Mouse (Mus musculus): ENCODE measurements around the gene Elane.

The Elane gene

GRCm38 (mm10) chr10:79857452-79857811 is 28.6 kb upstream of the Elane start:
- in situ Hi-C loops (cut with MboI, MseI): loop anchor here (10.0 kb wide), 1 partner anchor 1317 kb away; the partner anchor contains the start of gene Eef2

- in situ Hi-C loops (cut with MboI, MseI): loop anchor here (10.0 kb wide), 1 partner anchor 1317 kb away; the partner anchor contains the start of gene Eef2
Observed at GRCm38 (mm10) chr10:79857894-79858293, 28.2 kb upstream of the Elane start.

GRCm38 (mm10) chr10:79858416-79859074 is 27.5 kb upstream of the Elane start:
- in situ Hi-C loops (cut with MboI, MseI): loop anchor here (10.0 kb wide), 1 partner anchor 1316 kb away; the partner anchor contains the start of gene Eef2

GRCm38 (mm10) chr10:79859116-79859515 is 26.9 kb upstream of the Elane start:
- in situ Hi-C loops (cut with MboI, MseI): loop anchor here (10.0 kb wide), 1 partner anchor 1316 kb away; the partner anchor contains the start of gene Eef2

GRCm38 (mm10) chr10:79860079-79860911 is 25.8 kb upstream of the Elane start:
- in situ Hi-C loops (cut with MboI, MseI): no loop called here

- in situ Hi-C loops (cut with MboI, MseI): no loop called here
Observed at GRCm38 (mm10) chr10:79861230-79862048, 24.6 kb upstream of the Elane start.

- in situ Hi-C loops (cut with MboI, MseI): no loop called here
Observed at GRCm38 (mm10) chr10:79862049-79862788, 23.8 kb upstream of the Elane start.

GRCm38 (mm10) chr10:79862925-79863324 is 23.1 kb upstream of the Elane start:
- in situ Hi-C loops (cut with MboI, MseI): no loop called here

- in situ Hi-C loops (cut with MboI, MseI): no loop called here
Observed at GRCm38 (mm10) chr10:79864351-79865188, 21.5 kb upstream of the Elane start.

GRCm38 (mm10) chr10:79865189-79865601 is 20.9 kb upstream of the Elane start:
- in situ Hi-C loops (cut with MboI, MseI): no loop called here

GRCm38 (mm10) chr10:79865801-79866295 is 20.2 kb upstream of the Elane start:
- in situ Hi-C loops (cut with MboI, MseI): no loop called here

GRCm38 (mm10) chr10:79866601-79867000 is 19.4 kb upstream of the Elane start:
- in situ Hi-C loops (cut with MboI, MseI): no loop called here

GRCm38 (mm10) chr10:79871845-79872244 is 14.2 kb upstream of the Elane start:
- in situ Hi-C loops (cut with MboI, MseI): no loop called here

GRCm38 (mm10) chr10:79872862-79873261 is 13.2 kb upstream of the Elane start:
- in situ Hi-C loops (cut with MboI, MseI): no loop called here

- in situ Hi-C loops (cut with MboI, MseI): no loop called here
Observed at GRCm38 (mm10) chr10:79873313-79873712, 12.7 kb upstream of the Elane start.

- in situ Hi-C loops (cut with MboI, MseI): no loop called here
Observed at GRCm38 (mm10) chr10:79873715-79874289, 12.2 kb upstream of the Elane start.

- in situ Hi-C loops (cut with MboI, MseI): no loop called here
Observed at GRCm38 (mm10) chr10:79874290-79874862, 11.7 kb upstream of the Elane start, which contains the start of the genes Prtn3 and Plppr3. TSS of gene Prtn3 (plus strand) at chr10:79874476. TSS of gene Plppr3 (minus strand) at chr10:79874634.

- in situ Hi-C loops (cut with MboI, MseI): no loop called here
Observed at GRCm38 (mm10) chr10:79877174-79877573, 8.9 kb upstream of the Elane start.

GRCm38 (mm10) chr10:79877757-79878156 is 8.3 kb upstream of the Elane start:
- in situ Hi-C loops (cut with MboI, MseI): no loop called here
